Mouse (Mus musculus): ENCODE data around the gene Iqce.
A peak's percentile ranks its signal among the peaks of the same experiment; 100 is the strongest.

- TF ChIP-seq CTCF (IDR thresholded peaks at IDR 0.05; ENCODE audit: low read depth, low read length) (0 out of 2 replicates have a peak, but pooled peaks have one; percentile 12), POLR2A (IDR thresholded peaks at IDR 0.05; ENCODE audit: extremely low read depth, insufficient read depth, low read length) (no peak)
Measured at GRCm38 (mm10) chr5:140743706-140744131, 41.5 kb upstream of the Iqce start.
